Mouse (Mus musculus) limb, embryonic 14.5 days (tissue): ENCODE results near the gene Bricd5. TPM values are rescaled to one million over a fixed set of nuclear protein-coding genes. Genes with fewer than 3 reads are reported as not detected.
A peak's percentile ranks its signal among the peaks of the same experiment; 100 is the strongest.

ENCODE experiments used
- ATAC-seq: fragments of 200-750 bp; cut with Nextera tagmentation; 2 replicates; pipeline ENCODE4 v1.8.0; 2017; ENCODE audit warnings: low read depth, moderate number of reproducible peaks, moderate TSS enrichment; ENCODE audit not compliant: low FRiP score
- DNase-seq: peaks from one replicate; pipeline ENCODE4 v3.0.0-alpha.2; 2015; ENCODE audit warnings: low spot score
- H3K27ac ChIP-seq: fragments of 300-500 bp; sonication (generic); replicated peaks from 2 replicates; pipeline ENCODE4 v1.5.1; 2014; ENCODE audit warnings: low read depth, mild to moderate bottlenecking, low read length, moderate library complexity, mixed read lengths
- H3K27me3 ChIP-seq: fragments of 300-500 bp; sonication (generic); 2 replicates; pipeline ENCODE4 v1.6.1; 2014; ENCODE audit warnings: low read length, mixed read lengths; ENCODE audit not compliant: control insufficient read depth, insufficient read depth
- H3K36me3 ChIP-seq: fragments of 300-500 bp; sonication (generic); 2 replicates; pipeline ENCODE4 v1.6.1; 2014; ENCODE audit warnings: mild to moderate bottlenecking, low read length, moderate library complexity, mixed read lengths; ENCODE audit not compliant: control insufficient read depth, insufficient read depth
- H3K4me1 ChIP-seq: fragments of 300-500 bp; sonication (generic); 2 replicates; pipeline ENCODE4 v1.6.1; 2014; ENCODE audit warnings: antibody characterized with exemption, low read length, mixed read lengths; ENCODE audit not compliant: control insufficient read depth, insufficient read depth
- H3K4me2 ChIP-seq: fragments of 300-500 bp; sonication (generic); replicated peaks from 2 replicates; pipeline ENCODE4 v1.6.1; 2014; ENCODE audit warnings: low read depth, mild to moderate bottlenecking, low read length, moderate library complexity; ENCODE audit not compliant: severe bottlenecking
- H3K4me3 ChIP-seq: fragments of 300-500 bp; sonication (generic); replicated peaks from 2 replicates; pipeline ENCODE4 v1.5.1; 2014; ENCODE audit warnings: low read length
- H3K9ac ChIP-seq: fragments of 300-500 bp; sonication (generic); 2 replicates; pipeline ENCODE4 v1.6.1; 2014; ENCODE audit warnings: mild to moderate bottlenecking, low read depth, low read length, moderate library complexity; ENCODE audit not compliant: severe bottlenecking
- H3K9me3 ChIP-seq: fragments of 300-500 bp; sonication (generic); 2 replicates; pipeline ENCODE4 v1.6.1; 2016; ENCODE audit warnings: low read length; ENCODE audit not compliant: control insufficient read depth
- POLR2A ChIP-seq: fragments of 200-500 bp; IDR thresholded peaks from 2 replicates; pipeline ENCODE4 v1.8.0; 2012; ENCODE audit warnings: inconsistent platforms, mild to moderate bottlenecking, moderate library complexity, borderline replicate concordance; ENCODE audit not compliant: insufficient read depth, insufficient read length; ENCODE audit errors: extremely low read depth
- WGBS: fragments of 180-500 bp; shearing (Covaris S2); extraction: QIAGEN DNeasy Blood & Tissue Kit; methylation state at CpG from one replicate; pipeline ENCODE4 v1.1.7; 2014; 5-methylcytosine and 5-hydroxymethylcytosine counted together
- polyA plus RNA-seq, 2 experiments: library from polyadenylated mRNA; depleted of rRNA in 1 of 2; stranded (reverse) in 1 of 2; unstranded in 1 of 2; fragments of >200 nt; fragmentation: Nextera tagmentation in 1 of 2; extraction: Ambion mirVana in 1 of 2; gene quantifications; 2 replicates each; pipeline versions ENCODE4 v1.2.1 to v1.2.3; 2012 to 2014

The Bricd5 gene
- polyA plus RNA-seq, 2 experiments: 0.89 TPM; not detected in 1

- DNase-seq: peak; percentile 50
- Histone ChIP-seq H3K4me3 (peak overlapping the region; percentile 69), H3K4me1 (peaks cover 15% of the 10 kb centered on the region), H3K27me3 (no peaks in the 10 kb centered on the region), H3K4me2 (peak overlapping the region; percentile 59), H3K9me3 (no peaks in the 10 kb centered on the region), H3K36me3 (peaks cover 36% of the 10 kb centered on the region), H3K27ac (peak overlapping the region; percentile 96), H3K9ac (peak overlapping the region; percentile 84)
- WGBS: 3% methylated on average over 8 of the region's 8 CpGs
- TF ChIP-seq POLR2A: no peak
- ATAC-seq: no peak
These were observed 46.5 kb upstream of the Bricd5 start for GRCm38 (mm10) chr17:24427170-24427557.

- Histone ChIP-seq H3K9me3 (no peaks in the 10 kb centered on the region), H3K4me3 (no peak overlapping the region), H3K36me3 (peaks cover 28% of the 10 kb centered on the region), H3K9ac (no peak overlapping the region), H3K4me2 (no peak overlapping the region), H3K4me1 (peaks cover 15% of the 10 kb centered on the region), H3K27ac (no peak overlapping the region), H3K27me3 (no peaks in the 10 kb centered on the region)
- DNase-seq (no peak), ATAC-seq (no peak)
- no peak for TF ChIP-seq POLR2A
- 81% methylated on average over 14 of the region's 14 CpGs for WGBS
These were observed 44.3 kb upstream of the Bricd5 start for GRCm38 (mm10) chr17:24429201-24429983.

- no peaks in the 10 kb centered on the region for H3K27me3 ChIP-seq
- peaks cover 72% of the 10 kb centered on the region for H3K36me3 ChIP-seq
- H3K4me2 ChIP-seq: no peak overlapping the region
- TF ChIP-seq POLR2A: no peak
- 71% methylated on average over 5 of the region's 5 CpGs for whole genome bisulfite sequencing
- no peak overlapping the region for H3K4me3 ChIP-seq
- no peak overlapping the region for H3K27ac ChIP-seq
- H3K9ac ChIP-seq: no peak overlapping the region
- DNase-seq: peak; percentile 65
- peak; percentile 68; the same call in 1 of the 2 replicates for ATAC-seq
- H3K9me3 ChIP-seq: no peaks in the 10 kb centered on the region
- H3K4me1 ChIP-seq: no peaks in the 10 kb centered on the region
These were observed 36.7 kb upstream of the Bricd5 start for GRCm38 (mm10) chr17:24437016-24437415.

GRCm38 (mm10) chr17:24440377-24440776 is 33.3 kb upstream of the Bricd5 start:
- TF ChIP-seq POLR2A: no peak
- Histone ChIP-seq H3K27me3 (no peaks in the 10 kb centered on the region), H3K9ac (no peak overlapping the region), H3K4me2 (no peak overlapping the region), H3K27ac (no peak overlapping the region), H3K4me3 (no peak overlapping the region), H3K36me3 (peaks cover 81% of the 10 kb centered on the region), H3K9me3 (no peaks in the 10 kb centered on the region), H3K4me1 (no peaks in the 10 kb centered on the region)
- DNase-seq (no peak), ATAC-seq (no peak)
- 92% methylated on average over 8 of the region's 8 CpGs for WGBS

GRCm38 (mm10) chr17:24441148-24441547 is 32.5 kb upstream of the Bricd5 start:
- WGBS: 75% methylated on average over 1 of the region's 2 CpGs
- Histone ChIP-seq H3K4me1 (no peaks in the 10 kb centered on the region), H3K4me3 (no peak overlapping the region), H3K9me3 (no peaks in the 10 kb centered on the region), H3K4me2 (no peak overlapping the region), H3K9ac (no peak overlapping the region), H3K36me3 (peaks cover 83% of the 10 kb centered on the region), H3K27me3 (no peaks in the 10 kb centered on the region), H3K27ac (no peak overlapping the region)
- no peak for ATAC-seq
- no peak for DNase-seq
- no peak for TF ChIP-seq POLR2A

GRCm38 (mm10) chr17:24442107-24442506 is 31.6 kb upstream of the Bricd5 start:
- Histone ChIP-seq H3K4me1 (no peaks in the 10 kb centered on the region), H3K27me3 (no peaks in the 10 kb centered on the region), H3K9ac (no peak overlapping the region), H3K9me3 (no peaks in the 10 kb centered on the region), H3K4me3 (no peak overlapping the region), H3K4me2 (no peak overlapping the region), H3K36me3 (peaks cover 86% of the 10 kb centered on the region), H3K27ac (no peak overlapping the region)
- no peak for DNase-seq
- no peak for ATAC-seq
- WGBS: 85% methylated on average over 14 of the region's 14 CpGs
- no peak for TF ChIP-seq POLR2A
